Mouse (Mus musculus) limb, embryonic 14.5 days (tissue): Measurements from ENCODE around the gene Ovca2. TPM values are rescaled to one million over a fixed set of nuclear protein-coding genes. Genes with fewer than 3 reads are reported as not detected.

Experiments used
- ATAC-seq: fragments of 200-750 bp; cut with Nextera tagmentation; 2 replicates; pipeline ENCODE4 v1.8.0; 2017; ENCODE audit warnings: low read depth, moderate number of reproducible peaks, moderate TSS enrichment; ENCODE audit not compliant: low FRiP score
- DNase-seq: peaks from one replicate; pipeline ENCODE4 v3.0.0-alpha.2; 2015; ENCODE audit warnings: low spot score
- H3K27ac ChIP-seq: fragments of 300-500 bp; sonication (generic); replicated peaks from 2 replicates; pipeline ENCODE4 v1.5.1; 2014; ENCODE audit warnings: low read depth, mild to moderate bottlenecking, low read length, moderate library complexity, mixed read lengths
- H3K27me3 ChIP-seq: fragments of 300-500 bp; sonication (generic); 2 replicates; pipeline ENCODE4 v1.6.1; 2014; ENCODE audit warnings: low read length, mixed read lengths; ENCODE audit not compliant: control insufficient read depth, insufficient read depth
- H3K36me3 ChIP-seq: fragments of 300-500 bp; sonication (generic); 2 replicates; pipeline ENCODE4 v1.6.1; 2014; ENCODE audit warnings: mild to moderate bottlenecking, low read length, moderate library complexity, mixed read lengths; ENCODE audit not compliant: control insufficient read depth, insufficient read depth
- H3K4me1 ChIP-seq: fragments of 300-500 bp; sonication (generic); 2 replicates; pipeline ENCODE4 v1.6.1; 2014; ENCODE audit warnings: antibody characterized with exemption, low read length, mixed read lengths; ENCODE audit not compliant: control insufficient read depth, insufficient read depth
- H3K4me2 ChIP-seq: fragments of 300-500 bp; sonication (generic); replicated peaks from 2 replicates; pipeline ENCODE4 v1.6.1; 2014; ENCODE audit warnings: low read depth, mild to moderate bottlenecking, low read length, moderate library complexity; ENCODE audit not compliant: severe bottlenecking
- H3K4me3 ChIP-seq: fragments of 300-500 bp; sonication (generic); replicated peaks from 2 replicates; pipeline ENCODE4 v1.5.1; 2014; ENCODE audit warnings: low read length
- H3K9ac ChIP-seq: fragments of 300-500 bp; sonication (generic); 2 replicates; pipeline ENCODE4 v1.6.1; 2014; ENCODE audit warnings: mild to moderate bottlenecking, low read depth, low read length, moderate library complexity; ENCODE audit not compliant: severe bottlenecking
- H3K9me3 ChIP-seq: fragments of 300-500 bp; sonication (generic); 2 replicates; pipeline ENCODE4 v1.6.1; 2016; ENCODE audit warnings: low read length; ENCODE audit not compliant: control insufficient read depth
- POLR2A ChIP-seq: fragments of 200-500 bp; IDR thresholded peaks from 2 replicates; pipeline ENCODE4 v1.8.0; 2012; ENCODE audit warnings: inconsistent platforms, mild to moderate bottlenecking, moderate library complexity, borderline replicate concordance; ENCODE audit not compliant: insufficient read depth, insufficient read length; ENCODE audit errors: extremely low read depth
- WGBS: fragments of 180-500 bp; shearing (Covaris S2); extraction: QIAGEN DNeasy Blood & Tissue Kit; methylation state at CpG from one replicate; pipeline ENCODE4 v1.1.7; 2014; 5-methylcytosine and 5-hydroxymethylcytosine counted together
- polyA plus RNA-seq, 2 experiments: library from polyadenylated mRNA; depleted of rRNA in 1 of 2; stranded (reverse) in 1 of 2; unstranded in 1 of 2; fragments of >200 nt; fragmentation: Nextera tagmentation in 1 of 2; extraction: Ambion mirVana in 1 of 2; gene quantifications; 2 replicates each; pipeline versions ENCODE4 v1.2.1 to v1.2.3; 2012 to 2014

Gene Ovca2
- polyA plus RNA-seq, 2 experiments: 22.5 to 30.3 TPM

DNA sequence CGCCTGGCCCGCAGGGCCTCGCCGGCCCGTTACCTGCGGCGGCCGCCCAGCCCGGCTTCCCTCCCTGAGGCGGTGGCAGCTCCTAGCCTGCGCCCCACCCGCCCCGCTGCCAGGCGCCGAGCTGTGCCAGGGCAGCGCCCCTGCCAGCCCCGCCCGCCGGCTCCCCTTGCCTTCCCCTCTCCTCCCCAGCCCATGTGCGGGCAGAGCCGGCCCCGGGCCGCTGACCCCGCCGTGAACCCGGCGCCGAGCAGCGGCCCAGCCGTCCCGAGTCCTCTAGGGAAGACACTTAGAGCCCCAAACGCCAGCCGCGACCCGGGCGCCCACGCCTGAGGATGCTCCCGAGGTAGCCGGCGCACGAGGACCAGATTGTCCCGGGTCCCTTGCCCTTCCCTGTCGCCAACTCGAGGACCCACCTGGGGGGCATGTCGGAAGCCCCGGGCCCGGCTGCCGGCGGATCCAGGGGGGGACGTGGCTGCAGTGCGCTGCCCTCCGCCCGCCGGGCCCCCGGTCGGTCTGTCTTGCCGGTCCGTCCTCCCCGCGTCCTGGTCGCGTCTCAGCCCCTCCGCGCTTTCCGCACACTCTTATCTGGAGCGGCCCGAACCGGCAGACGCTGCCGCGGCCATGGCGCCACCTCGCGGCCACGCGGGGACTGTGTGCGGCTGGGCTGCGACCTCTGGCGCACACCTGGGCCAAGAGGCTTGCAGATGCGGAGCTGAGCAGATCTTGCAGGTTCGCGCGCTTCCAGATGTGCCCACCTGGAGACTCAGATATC lies 9.9 kb downstream of the Ovca2 start:
- under 1% methylated on average over 62 of the region's 83 CpGs for WGBS
- peak overlapping the region; percentile 82 for H3K9ac ChIP-seq
- DNase-seq (peak; percentile 79), ATAC-seq (peak; percentile 47)
- peak overlapping the region; percentile 79 for H3K27ac ChIP-seq
- H3K27me3 ChIP-seq: peaks cover 90% of the 10 kb centered on the region
- TF ChIP-seq POLR2A: peak; percentile 40; the same call in 1 of the 2 replicates
- H3K9me3 ChIP-seq: no peaks in the 10 kb centered on the region
- peaks cover 37% of the 10 kb centered on the region for H3K36me3 ChIP-seq
- H3K4me1 ChIP-seq: peaks cover 53% of the 10 kb centered on the region
- H3K4me3 ChIP-seq: peak overlapping the region; percentile 59
- H3K4me2 ChIP-seq: peak overlapping the region; percentile 85

GRCm38 (mm10) chr11:75167643-75168589 lies 10.7 kb downstream of the Ovca2 start:
- Histone ChIP-seq H3K4me3 (peak overlapping the region; percentile 59), H3K4me2 (peak overlapping the region; percentile 85), H3K4me1 (peaks cover 52% of the 10 kb centered on the region), H3K36me3 (peaks cover 45% of the 10 kb centered on the region), H3K27ac (peak overlapping the region; percentile 79), H3K9me3 (no peaks in the 10 kb centered on the region), H3K27me3 (peaks cover 82% of the 10 kb centered on the region), H3K9ac (peak overlapping the region; percentile 82)
- ATAC-seq (no peak), DNase-seq (no peak)
- 0 out of 2 replicates have a peak, but pooled peaks have one; percentile 28 for TF ChIP-seq POLR2A
- WGBS: 8% methylated on average over 43 of the region's 63 CpGs

GRCm38 (mm10) chr11:75166861-75167642 lies 11.6 kb downstream of the Ovca2 start:
- TF ChIP-seq POLR2A: no peak
- DNase-seq (no peak), ATAC-seq (no peak)
- Histone ChIP-seq H3K27ac (peak overlapping the region; percentile 79), H3K4me3 (peak overlapping the region; percentile 59), H3K4me1 (peaks cover 51% of the 10 kb centered on the region), H3K27me3 (peaks cover 74% of the 10 kb centered on the region), H3K9me3 (no peaks in the 10 kb centered on the region), H3K36me3 (peaks cover 54% of the 10 kb centered on the region), H3K9ac (peak overlapping the region; percentile 82), H3K4me2 (peak overlapping the region; percentile 85)
- 4% methylated on average over 50 of the region's 68 CpGs for WGBS

DNA sequence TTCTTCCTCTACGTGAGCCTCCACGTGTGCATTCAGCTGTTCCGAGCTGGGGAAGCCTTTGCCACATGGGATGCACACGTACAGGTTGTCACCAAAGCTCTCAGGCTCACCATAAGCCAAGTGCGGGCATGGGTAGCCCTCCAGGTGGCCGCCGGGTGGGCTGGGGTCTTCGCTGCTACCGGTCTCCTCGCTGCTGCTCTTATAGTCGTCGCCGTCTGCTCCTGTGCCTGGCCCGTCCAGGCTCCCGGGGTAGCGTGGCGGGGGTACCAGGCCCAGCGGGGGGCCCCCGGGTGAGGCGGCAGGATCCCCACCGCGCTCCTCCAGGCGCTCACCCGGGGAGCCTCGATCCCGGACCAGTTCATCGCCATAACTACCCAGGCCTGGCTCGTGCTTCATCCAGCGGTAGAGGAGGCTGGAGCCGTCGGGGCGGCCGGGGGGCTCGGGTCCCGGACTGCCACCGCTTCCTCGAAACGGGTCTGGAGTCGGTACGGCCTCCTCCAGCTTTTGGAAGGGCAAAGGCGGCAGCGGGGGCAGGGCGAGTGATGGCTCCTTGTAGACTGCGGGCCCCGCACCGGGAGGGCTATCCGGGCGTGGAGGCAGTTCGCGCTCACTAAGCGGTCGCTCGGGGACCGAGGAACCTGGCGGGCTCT lies 12.3 kb downstream of the Ovca2 start:
- H3K36me3 ChIP-seq: peaks cover 61% of the 10 kb centered on the region
- peaks cover 67% of the 10 kb centered on the region for H3K27me3 ChIP-seq
- H3K4me3 ChIP-seq: peak overlapping the region; percentile 59
- peaks cover 47% of the 10 kb centered on the region for H3K4me1 ChIP-seq
- peak overlapping the region; percentile 82 for H3K9ac ChIP-seq
- no peaks in the 10 kb centered on the region for H3K9me3 ChIP-seq
- no peak for TF ChIP-seq POLR2A
- no peak for DNase-seq
- H3K4me2 ChIP-seq: peak overlapping the region; percentile 85
- 4% methylated on average over 47 of the region's 55 CpGs for WGBS
- H3K27ac ChIP-seq: peak overlapping the region; percentile 79
- no peak for ATAC-seq
